Mouse (Mus musculus) cerebellum, postnatal 4 days (tissue): ENCODE measurements around the gene Gpm6a.

Source experiments
- DNase-seq, 2 experiments: peaks; one replicate each; pipeline ENCODE4 v3.0.0; 2022; ENCODE audit warnings: low spot score in 2 of 2, mixed read lengths in 1 of 2

Gpm6a gene

GRCm38 (mm10) chr8:54954741-54955455 lies at the start of gene Gpm6a:
Gene Gpm6a (plus strand): TSS chr8:54954843.
- peak; percentile 42 to 63 for DNase-seq

- DNase-seq = no peak
Observed at GRCm38 (mm10) chr8:54912891-54913290, 41.8 kb upstream of the Gpm6a start.

GRCm38 (mm10) chr8:54917710-54918109 lies 36.9 kb upstream of the Gpm6a start:
- no peak for DNase-seq

GRCm38 (mm10) chr8:54922160-54922855 lies 32.3 kb upstream of the Gpm6a start:
- DNase-seq = no peak

GRCm38 (mm10) chr8:54924936-54925335 lies 29.7 kb upstream of the Gpm6a start:
- DNase-seq = no peak

- DNase-seq = no peak
Observed at GRCm38 (mm10) chr8:54932306-54932705, 22.3 kb upstream of the Gpm6a start.

- DNase-seq = no peak
Observed at GRCm38 (mm10) chr8:54953351-54953750, 1.3 kb upstream of the Gpm6a start.

- no peak for DNase-seq
Observed at GRCm38 (mm10) chr8:54954030-54954429, 613 bp upstream of the Gpm6a start.

GRCm38 (mm10) chr8:54955456-54955800 lies 785 bp downstream of the Gpm6a start:
- no peak for DNase-seq

- DNase-seq = no peak
Observed at GRCm38 (mm10) chr8:54955935-54956573, 1.4 kb downstream of the Gpm6a start.

- DNase-seq = no peak
Observed at GRCm38 (mm10) chr8:54956787-54957186, 2.1 kb downstream of the Gpm6a start.

- no peak for DNase-seq
Observed at GRCm38 (mm10) chr8:54957506-54957905, 2.9 kb downstream of the Gpm6a start.

- DNase-seq = no peak
Observed at GRCm38 (mm10) chr8:54961571-54961970, 6.9 kb downstream of the Gpm6a start.

- no peak for DNase-seq
Observed at GRCm38 (mm10) chr8:54975020-54975419, 20.4 kb downstream of the Gpm6a start.

GRCm38 (mm10) chr8:54975506-54975905 lies 20.9 kb downstream of the Gpm6a start:
- DNase-seq = no peak

- DNase-seq = peak in 1 of 2 experiments; percentile 26
Observed at GRCm38 (mm10) chr8:54975927-54976326, 21.3 kb downstream of the Gpm6a start.

GRCm38 (mm10) chr8:54976663-54977062 lies 22.0 kb downstream of the Gpm6a start:
- DNase-seq = no peak

GRCm38 (mm10) chr8:54986791-54987190 lies 32.1 kb downstream of the Gpm6a start:
- no peak for DNase-seq

- DNase-seq = no peak
Observed at GRCm38 (mm10) chr8:54989093-54989492, 34.5 kb downstream of the Gpm6a start.

GRCm38 (mm10) chr8:54991840-54992609 lies 37.4 kb downstream of the Gpm6a start:
- peak in 1 of 2 experiments; percentile 33 for DNase-seq

- no peak for DNase-seq
Observed at GRCm38 (mm10) chr8:54995662-54996061, 41.0 kb downstream of the Gpm6a start.

GRCm38 (mm10) chr8:55002398-55002797 lies 47.8 kb downstream of the Gpm6a start:
- DNase-seq = no peak
